Comparison of ENCODE assay signal across 12 mouse cellular contexts in genomic region chr9:46482859-46483443, GRCm38 (mm10).
DNase-seq lines count a peak whose midpoint lies in the region; ATAC-seq and TF ChIP-seq lines count a peak whose summit lies in the region.
"Had no signal": no experiment of that assay in that cellular context is flagged by ENCODE, and none has a peak within 500 bp of the region (broad histone marks: within the 10 kb centered on the region; RNA-seq: fewer than 3 reads in every experiment).

No protein-coding gene starts in this region.

- H3K27me3 ChIP-seq in hindbrain, embryonic 13.5 days, result peaks cover 11% of the 10 kb centered on the region
- no peaks in the 10 kb centered on the region for H3K27me3 ChIP-seq in neural tube, embryonic 12.5 days (replicated peaks)
- H3K27me3 ChIP-seq: liver, embryonic 12.5 days had no signal

- H3K4me1 ChIP-seq in cortical plate, adult 2 months (ENCODE audit: control insufficient read depth, insufficient read depth, low read length), result peaks cover 2% of the 10 kb centered on the region; the same call in 1 of the 2 replicates
- H3K4me1 ChIP-seq in hindbrain, embryonic 13.5 days (replicated peaks), result peaks cover 38% of the 10 kb centered on the region
- peaks cover 31% of the 10 kb centered on the region for H3K4me1 ChIP-seq in neural tube, embryonic 12.5 days
- H3K4me1 ChIP-seq: megakaryocyte, embryonic 14.5 days had no signal

- peak overlapping the region; percentile 31 for H3K9ac ChIP-seq in hindbrain, embryonic 13.5 days
- H3K9ac ChIP-seq in neural tube, embryonic 12.5 days, result no peak overlapping the region
- H3K9ac ChIP-seq: liver, embryonic 12.5 days had no signal

- ATAC-seq in cerebellum, adult (ENCODE audit: insufficient number of reproducible peaks, low FRiP score, low TSS enrichment), result no peak
- no peak for ATAC-seq in hindbrain, embryonic 13.5 days (ENCODE audit: low FRiP score)
- ATAC-seq in neural tube, embryonic 12.5 days (ENCODE audit: low FRiP score, low read depth), result no peak
- no peak for ATAC-seq in erythroid progenitor cell, adult 5-6 weeks (replicated peaks; ENCODE audit: low FRiP score, poor library complexity, severe bottlenecking)
- ATAC-seq: liver, embryonic 12.5 days had no signal

- DNase-seq in cerebellum, postnatal 10 days, result peak; percentile 62 to 69
- DNase-seq in frontal cortex, postnatal 25 days (ENCODE audit: low spot score in 2 of 2), result no peak
- DNase-seq in ovary, postnatal 36 days (ENCODE audit: low spot score), result no peak
- DNase-seq: gastrocnemius, adult 2 months; layer of hippocampus, adult 9-11 months had no signal

- no peak overlapping the region for H3K4me3 ChIP-seq in cortical plate, adult 2 months (ENCODE audit: insufficient read depth, low read length)
- H3K4me3 ChIP-seq in hindbrain, embryonic 13.5 days, result no peak overlapping the region
- no peak overlapping the region for H3K4me3 ChIP-seq in neural tube, embryonic 12.5 days
- H3K4me3 ChIP-seq: gastrocnemius, adult 2 months; liver, embryonic 12.5 days; megakaryocyte, embryonic 14.5 days had no signal

- no peak for TF ChIP-seq POLR2A in cortical plate, adult 2 months (IDR thresholded peaks at IDR 0.05; ENCODE audit: extremely low read depth, insufficient read depth, low read length)

- H3K9me3 ChIP-seq in hindbrain, embryonic 13.5 days, result no peaks in the 10 kb centered on the region
- no peaks in the 10 kb centered on the region for H3K9me3 ChIP-seq in neural tube, embryonic 12.5 days
- H3K9me3 ChIP-seq: liver, embryonic 12.5 days; megakaryocyte, embryonic 14.5 days had no signal

- H3K4me2 ChIP-seq in hindbrain, embryonic 13.5 days, result peak overlapping the region; percentile 23; the same call in 1 of the 2 replicates
- H3K4me2 ChIP-seq in neural tube, embryonic 12.5 days (replicated peaks), result peak overlapping the region; percentile 41
- H3K4me2 ChIP-seq: liver, embryonic 12.5 days had no signal

- TF ChIP-seq CTCF in cortical plate, adult 2 months (IDR thresholded peaks at IDR 0.05; ENCODE audit: extremely low read depth, insufficient read depth, low read length), result peak; percentile 24

- no peaks in the 10 kb centered on the region for H3K36me3 ChIP-seq in hindbrain, embryonic 13.5 days
- no peaks in the 10 kb centered on the region for H3K36me3 ChIP-seq in neural tube, embryonic 12.5 days
- H3K36me3 ChIP-seq: liver, embryonic 12.5 days had no signal

- no peak overlapping the region for H3K27ac ChIP-seq in cortical plate, adult 2 months (ENCODE audit: insufficient read depth, low read length)
- peak overlapping the region; percentile 55; the same call in 1 of the 2 replicates for H3K27ac ChIP-seq in hindbrain, embryonic 13.5 days
- H3K27ac ChIP-seq in neural tube, embryonic 12.5 days, result no peak overlapping the region
- H3K27ac ChIP-seq: gastrocnemius, adult 2 months; liver, embryonic 12.5 days had no signal

- 21% methylated on average over 5 of the region's 5 CpGs for WGBS in hindbrain, embryonic 13.5 days
- WGBS in neural tube, embryonic 12.5 days, result 40% methylated on average over 5 of the region's 5 CpGs

Comparison
In these comparisons a context has a peak if more than half of its experiments do, and no peak if none do; other contexts are left out.
1. DNase-seq: peak in cerebellum, postnatal 10 days (2 of 2); none in frontal cortex, postnatal 25 days (0 of 2) and ovary, postnatal 36 days (single experiment).